In genomic region chr2:125975206-125975605, GRCm38 (mm10) we compare ENCODE assay signal across 22 mouse cellular contexts. TPM values are rescaled to one million over a fixed set of nuclear protein-coding genes. Genes with fewer than 3 reads are reported as not detected.
DNase-seq lines count a peak whose midpoint lies in the region; ATAC-seq lines count a peak whose summit lies in the region.
"Had no signal": no experiment of that assay in that cellular context is flagged by ENCODE, and none has a peak within 500 bp of the region (broad histone marks: within the 10 kb centered on the region; RNA-seq: fewer than 3 reads in every experiment).

No protein-coding gene starts in this region.

- DNase-seq in heart, adult 11 months, result peak; percentile 67
- DNase-seq in heart, postnatal 10 days, result no peak
- no peak for DNase-seq in limb, embryonic 10.5 days (ENCODE audit: low spot score)
- DNase-seq in limb, embryonic 11.5 days (ENCODE audit: low spot score), result peak; percentile 20
- DNase-seq in layer of hippocampus, adult 9-11 months, result no peak
- DNase-seq: adrenal gland, postnatal 25 days; cerebellum, adult 11 months; cerebellum, adult 18-20 months; cerebellum, adult 8-10 months; cerebellum, adult 9-11 months; cerebellum, postnatal 14 days; cerebellum, postnatal 36 days; embryo, embryonic 11 days had no signal

- peaks cover 26% of the 10 kb centered on the region for H3K4me1 ChIP-seq in limb, embryonic 10.5 days
- H3K4me1 ChIP-seq in limb, embryonic 11.5 days (ENCODE audit: control insufficient read depth, insufficient read depth, low read length), result 0 out of 2 replicates have a peak, but pooled peaks cover 5% of the 10 kb centered on the region
- H3K4me1 ChIP-seq: forebrain, embryonic 12.5 days had no signal

- peak overlapping the region; percentile 58; the same call in 1 of the 2 replicates for H3K27ac ChIP-seq in limb, embryonic 10.5 days
- H3K27ac ChIP-seq in limb, embryonic 11.5 days (replicated peaks; ENCODE audit: low read depth, low read length), result no peak overlapping the region
- H3K27ac ChIP-seq: embryonic facial prominence, embryonic 13.5 days; embryonic facial prominence, embryonic 15.5 days; forebrain, embryonic 10.5 days; forebrain, embryonic 12.5 days had no signal

- H3K9me3 ChIP-seq in limb, embryonic 10.5 days (replicated peaks), result no peaks in the 10 kb centered on the region
- no peaks in the 10 kb centered on the region for H3K9me3 ChIP-seq in limb, embryonic 11.5 days (ENCODE audit: control insufficient read depth, low read length)
- H3K9me3 ChIP-seq: embryonic facial prominence, embryonic 13.5 days; embryonic facial prominence, embryonic 15.5 days; forebrain, embryonic 10.5 days; forebrain, embryonic 12.5 days had no signal

- no peak overlapping the region for H3K9ac ChIP-seq in limb, embryonic 11.5 days (ENCODE audit: low read length)
- H3K9ac ChIP-seq: embryonic facial prominence, embryonic 13.5 days; embryonic facial prominence, embryonic 15.5 days; forebrain, embryonic 12.5 days had no signal

- intact Hi-C loops in heart, postnatal 10 days (cut with DNase I), result no loop called here

- no peak overlapping the region for H3K4me3 ChIP-seq in limb, embryonic 10.5 days
- no peak overlapping the region for H3K4me3 ChIP-seq in limb, embryonic 11.5 days (ENCODE audit: low read depth, low read length)
- H3K4me3 ChIP-seq: embryonic facial prominence, embryonic 13.5 days; embryonic facial prominence, embryonic 15.5 days; erythroblast, embryonic 14.5 days; forebrain, embryonic 10.5 days; forebrain, embryonic 12.5 days had no signal

- WGBS in limb, embryonic 10.5 days, result 90% methylated on average over 10 of the region's 10 CpGs
- 93% methylated on average over 10 of the region's 10 CpGs for WGBS in limb, embryonic 11.5 days

- H3K36me3 ChIP-seq in limb, embryonic 10.5 days, result 0 out of 2 replicates have a peak, but pooled peaks cover 3% of the 10 kb centered on the region
- peaks cover 2% of the 10 kb centered on the region; the same call in 1 of the 2 replicates for H3K36me3 ChIP-seq in limb, embryonic 11.5 days (ENCODE audit: control insufficient read depth, insufficient read depth, low read length)
- H3K36me3 ChIP-seq: embryonic facial prominence, embryonic 15.5 days; forebrain, embryonic 12.5 days had no signal

- no peak overlapping the region for H3K4me2 ChIP-seq in limb, embryonic 11.5 days (ENCODE audit: low read depth, severe bottlenecking)
- H3K4me2 ChIP-seq: embryonic facial prominence, embryonic 13.5 days; embryonic facial prominence, embryonic 15.5 days; forebrain, embryonic 12.5 days had no signal

- no peaks in the 10 kb centered on the region for H3K27me3 ChIP-seq in limb, embryonic 10.5 days (ENCODE audit: low read depth, poor library complexity, severe bottlenecking)
- H3K27me3 ChIP-seq in limb, embryonic 11.5 days (ENCODE audit: control insufficient read depth, insufficient read depth, low read length), result no peaks in the 10 kb centered on the region
- H3K27me3 ChIP-seq: embryonic facial prominence, embryonic 13.5 days; embryonic facial prominence, embryonic 15.5 days; forebrain, embryonic 12.5 days had no signal

- no peak for ATAC-seq in limb, embryonic 11.5 days (ENCODE audit: insufficient number of reproducible peaks, low FRiP score, low TSS enrichment, low read depth)
- ATAC-seq: forebrain, embryonic 14.5 days; forebrain, embryonic 16.5 days had no signal

RNA-seq across cellular contexts. Expression of gene Fgf7, which starts 59.3 kb away (rescaled TPM):
- under 1 TPM; 0.64 to 0.81 TPM for total RNA-seq in heart, postnatal 10 days (2021)
- 0.51 TPM in 1 of 2 replicates, not detected in the other for polyA plus RNA-seq in limb, embryonic 10.5 days (2016; fragmentation: Nextera tagmentation; extraction: Ambion mirVana)
- 0.70 and 1.8 TPM in 2 replicates for polyA plus RNA-seq in limb, embryonic 11.5 days (2014; fragmentation: Nextera tagmentation; extraction: Ambion mirVana)
- total RNA-seq: common myeloid progenitor, adult 5-6 weeks; MEL had no signal
- polyA plus RNA-seq: erythroblast, embryonic 14.5 days had no signal

Comparison
In these comparisons a context has a peak if more than half of its experiments do, and no peak if none do; other contexts are left out.
1. DNase-seq: peak in heart, adult 11 months (single experiment) and limb, embryonic 11.5 days (single experiment); none in heart, postnatal 10 days (0 of 2), limb, embryonic 10.5 days (single experiment) and layer of hippocampus, adult 9-11 months (single experiment).